Mouse (Mus musculus) lung, postnatal 25 days (tissue): ENCODE data around the gene Gemin2.
"Not testable (repeated sequence)": the region's sequence is repeated elsewhere in the genome, so short reads cannot be mapped to it uniquely, and the experiment has no call there.

Source experiments
- DNase-seq: peaks from one replicate; pipeline ENCODE4 v3.0.0; 2022; ENCODE audit warnings: low spot score

Gemin2 gene

DNA sequence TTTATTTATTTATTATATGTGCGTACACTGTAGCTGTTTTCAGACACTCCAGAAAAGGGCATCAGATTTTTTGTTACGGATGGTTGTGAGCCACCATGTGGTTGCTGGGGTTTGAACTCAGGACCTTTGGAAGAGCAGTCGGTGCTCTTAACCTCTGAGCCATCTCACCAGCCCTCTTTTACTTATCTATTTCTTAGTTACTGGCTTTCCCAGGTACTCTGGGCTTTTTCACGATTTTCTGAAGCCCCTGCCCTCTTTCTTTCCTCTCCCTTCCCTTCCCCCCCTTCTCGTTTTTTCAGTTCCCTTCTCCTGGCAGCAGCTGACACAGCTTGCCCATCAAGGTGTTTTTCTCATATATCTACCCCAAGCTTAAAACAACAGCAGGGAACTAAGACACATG, 45.0 kb downstream of the Gemin2 start:
- not testable (repeated sequence) for DNase-seq

DNA sequence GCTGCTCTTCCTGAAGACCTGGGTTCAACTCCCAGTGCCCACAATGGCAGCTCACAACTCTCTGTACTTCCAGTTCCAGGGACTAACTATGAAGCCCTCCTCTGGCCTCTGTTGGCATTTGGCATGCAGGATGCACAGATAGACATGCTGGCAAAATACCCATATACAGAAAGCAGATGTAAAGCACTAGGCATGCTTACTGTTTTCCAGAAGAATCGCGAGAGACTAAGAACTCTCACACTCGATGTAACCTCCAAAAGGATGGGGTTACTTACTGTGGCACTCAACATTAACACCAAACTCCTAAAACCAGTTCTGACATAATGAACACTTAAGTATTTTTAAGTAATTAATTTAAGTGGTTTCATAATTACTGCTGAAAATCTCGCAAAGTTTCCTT, 47.1 kb downstream of the Gemin2 start:
- DNase-seq: no peak

DNA sequence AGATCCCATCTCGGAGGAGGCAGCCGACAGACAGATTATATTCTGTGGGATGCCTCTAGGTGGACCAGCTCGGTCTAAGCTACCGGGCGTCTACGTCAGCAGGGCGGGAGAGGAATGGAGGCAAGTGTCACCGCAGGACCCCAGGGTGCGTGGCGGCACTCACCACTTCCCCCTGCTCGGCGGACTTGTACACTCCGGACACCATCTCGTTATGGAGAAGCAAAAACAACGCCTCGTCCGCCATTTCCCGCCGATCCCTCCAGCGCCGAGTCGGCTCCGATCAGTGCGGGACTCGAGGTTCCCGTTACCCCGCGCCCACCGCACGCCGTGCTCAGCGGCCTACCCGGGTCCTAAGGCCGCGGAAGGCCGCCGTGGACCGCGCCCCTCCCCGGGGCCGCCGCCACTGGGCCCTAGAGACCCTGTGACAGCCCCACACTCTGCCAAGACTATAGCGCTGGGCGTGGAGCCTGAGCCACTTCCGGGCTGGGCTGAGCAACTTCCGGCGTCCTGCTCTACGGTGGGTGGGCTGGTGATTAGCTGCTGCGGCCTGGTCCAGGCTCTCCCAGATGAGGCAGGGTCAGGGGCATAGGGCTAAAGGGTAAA, 47.9 kb downstream of the Gemin2 start, which contains the start of gene Trappc6b:
Gene Trappc6b, minus strand, starts transcription at position 480 of the 603 bp plus-strand sequence.
- DNase-seq: peak; percentile 87

DNA sequence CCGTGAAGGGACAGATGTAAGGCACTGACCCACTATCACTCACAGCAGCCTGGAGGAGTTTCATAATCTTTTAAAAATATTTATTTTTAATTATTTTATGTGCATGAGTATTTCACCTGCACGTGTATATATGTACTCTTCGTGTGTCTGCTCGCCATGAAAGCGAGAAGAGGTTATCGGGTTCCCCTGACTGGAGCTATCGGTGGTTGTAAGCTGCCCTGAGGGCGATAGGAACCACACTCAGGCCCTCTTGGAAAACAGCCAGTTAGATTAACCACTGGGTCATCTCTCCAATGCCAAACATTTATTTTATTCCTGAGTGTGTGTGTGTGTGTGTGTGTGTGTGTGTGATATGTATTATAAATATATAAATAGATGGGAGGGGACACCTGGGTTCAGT, 51.6 kb downstream of the Gemin2 start:
- no peak for DNase-seq

DNA sequence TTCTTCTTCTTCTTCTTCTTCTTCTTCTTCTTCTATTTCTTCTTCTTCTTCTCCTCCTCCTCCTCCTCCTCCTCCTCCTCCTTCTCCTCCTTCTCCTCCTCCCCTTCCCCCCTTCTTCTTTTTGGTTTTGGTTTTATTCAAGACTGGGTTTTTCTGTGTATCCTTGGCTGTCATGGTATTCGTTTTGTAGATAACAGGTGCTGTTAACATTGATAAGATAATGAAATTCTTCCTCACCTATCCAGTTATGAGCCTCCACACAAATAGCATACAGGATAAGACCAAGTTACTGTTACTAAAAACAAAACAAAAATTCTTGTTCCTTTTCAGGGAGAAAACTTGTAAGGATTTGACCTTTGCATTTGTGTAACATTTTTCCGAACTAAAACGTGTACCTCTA, 52.6 kb downstream of the Gemin2 start:
- no peak for DNase-seq

DNA sequence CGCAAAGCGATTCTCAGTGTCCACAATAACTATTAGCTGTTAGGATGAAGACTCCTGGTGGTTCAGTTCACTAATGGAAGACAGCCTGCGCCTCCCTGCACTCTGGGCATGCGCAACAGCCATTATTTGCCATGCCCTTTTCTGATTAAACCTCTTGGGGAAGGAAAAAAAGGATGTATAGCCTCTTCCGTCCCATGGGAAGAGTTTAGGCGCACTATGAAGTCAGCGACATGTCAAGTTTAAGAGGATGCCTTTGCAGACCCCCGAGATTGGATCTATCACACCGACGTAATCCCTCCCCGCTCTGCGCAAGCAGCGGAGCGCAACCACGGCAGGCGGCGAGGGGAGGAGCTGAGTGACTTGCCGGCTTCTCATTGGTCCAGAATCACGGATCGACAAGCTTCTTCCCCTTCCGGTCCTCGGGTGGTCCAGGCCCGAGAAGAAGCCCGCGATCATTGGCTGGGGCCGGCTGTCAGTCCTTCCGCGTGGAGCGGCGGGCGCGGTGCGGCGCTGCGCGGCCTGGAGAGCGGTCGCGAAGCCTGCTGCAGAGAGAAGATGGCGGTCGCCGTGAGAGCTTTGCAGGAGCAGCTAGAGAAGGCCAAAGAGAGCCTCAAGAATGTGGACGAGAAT, 53.4 kb downstream of the Gemin2 start, which contains the start of gene Pnn:
Gene Pnn, plus strand, starts transcription at position 437 of the 630 bp plus-strand sequence.
- peak; percentile 98 for DNase-seq

DNA sequence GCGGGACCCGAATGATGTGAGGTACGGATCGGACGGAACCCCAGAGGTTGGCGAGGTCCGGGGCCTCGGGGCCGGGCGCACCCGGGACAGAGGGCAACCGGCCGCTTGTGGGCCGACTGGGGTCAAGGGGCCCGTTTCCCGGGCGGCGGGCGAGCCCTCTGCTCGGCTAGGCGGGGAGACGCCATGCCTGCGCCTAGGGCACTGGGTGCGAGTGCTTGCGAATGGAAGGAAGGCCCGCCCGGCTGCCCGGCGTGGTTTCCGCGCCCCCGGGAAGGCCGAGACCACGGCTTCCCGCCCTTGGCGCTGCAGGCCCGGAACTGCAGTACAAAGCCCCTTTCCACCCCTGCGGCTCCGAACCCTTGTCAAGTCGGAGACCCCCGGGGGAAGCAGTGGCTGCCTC, 53.9 kb downstream of the Gemin2 start:
- DNase-seq: peak; percentile 2

DNA sequence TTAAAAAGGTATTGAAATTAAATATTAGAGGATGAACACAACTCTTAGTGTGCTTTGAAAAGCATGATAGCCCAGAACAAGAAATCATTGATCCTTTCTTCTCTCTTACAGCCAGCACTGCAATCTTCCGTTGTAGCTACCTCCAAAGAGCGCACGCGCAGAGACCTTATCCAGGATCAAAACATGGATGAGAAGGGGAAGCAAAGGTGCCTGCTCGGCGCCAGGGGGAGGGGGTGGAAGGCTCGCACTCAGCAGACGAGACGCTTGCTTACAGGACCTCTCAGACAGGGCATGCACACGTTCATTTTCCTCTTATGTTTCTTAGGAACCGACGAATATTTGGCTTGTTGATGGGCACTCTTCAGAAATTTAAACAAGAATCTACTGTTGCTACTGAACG, 55.6 kb downstream of the Gemin2 start:
- DNase-seq: no peak

DNA sequence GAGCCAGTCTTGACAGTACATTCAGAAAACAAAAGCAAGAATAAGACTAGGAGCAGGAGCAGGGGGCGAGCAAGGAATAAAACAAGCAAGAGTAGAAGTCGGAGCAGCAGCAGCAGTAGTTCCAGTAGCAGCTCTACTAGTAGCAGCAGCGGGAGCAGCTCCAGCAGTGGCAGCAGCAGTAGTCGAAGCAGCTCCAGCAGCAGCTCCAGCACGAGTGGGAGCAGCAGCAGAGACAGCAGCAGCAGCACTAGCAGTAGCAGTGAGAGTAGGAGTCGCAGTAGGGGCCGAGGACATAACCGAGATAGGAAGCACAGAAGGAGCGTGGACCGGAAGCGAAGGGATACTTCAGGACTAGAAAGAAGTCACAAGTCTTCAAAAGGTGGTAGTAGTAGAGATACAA, 59.1 kb downstream of the Gemin2 start:
- DNase-seq: no peak

DNA sequence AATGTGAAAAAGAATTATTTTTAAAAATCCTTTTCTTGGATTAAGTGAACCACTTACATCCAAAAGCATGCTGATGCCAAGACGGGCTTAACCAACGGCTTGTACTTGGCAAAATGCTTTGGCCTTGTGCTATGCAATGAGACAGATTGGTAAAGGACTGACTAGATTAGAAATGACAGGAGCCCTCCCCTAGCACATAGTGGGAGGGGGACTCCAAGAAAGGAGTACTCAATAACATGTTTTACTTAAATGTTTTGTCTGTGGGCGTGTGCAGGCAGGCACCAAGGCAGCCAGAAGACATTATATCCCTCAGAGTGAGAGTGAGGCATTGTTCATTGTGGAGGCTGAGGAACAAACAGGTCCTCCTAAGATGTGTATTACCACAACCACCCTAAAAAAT, 60.9 kb downstream of the Gemin2 start:
- DNase-seq: no peak

DNA sequence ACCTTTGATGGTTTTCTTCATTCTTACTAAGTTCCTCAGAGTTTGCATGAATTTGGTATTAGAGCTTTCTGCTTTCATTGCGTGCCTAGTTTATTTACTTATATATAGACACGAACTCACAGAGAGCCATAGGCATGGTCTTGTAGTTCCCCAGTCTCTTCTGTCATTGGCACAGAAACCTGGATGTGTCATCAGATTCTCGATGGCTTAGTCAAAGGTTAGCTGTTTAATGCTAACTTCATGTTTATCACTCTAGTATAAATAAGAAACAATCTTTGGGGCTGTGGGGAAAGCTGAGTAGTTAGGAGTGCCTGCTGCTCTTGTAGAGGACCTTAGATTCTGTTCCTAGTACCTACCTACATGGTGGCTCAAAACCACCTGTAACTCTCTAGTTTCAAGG, 63.8 kb downstream of the Gemin2 start:
- DNase-seq: no peak

DNA sequence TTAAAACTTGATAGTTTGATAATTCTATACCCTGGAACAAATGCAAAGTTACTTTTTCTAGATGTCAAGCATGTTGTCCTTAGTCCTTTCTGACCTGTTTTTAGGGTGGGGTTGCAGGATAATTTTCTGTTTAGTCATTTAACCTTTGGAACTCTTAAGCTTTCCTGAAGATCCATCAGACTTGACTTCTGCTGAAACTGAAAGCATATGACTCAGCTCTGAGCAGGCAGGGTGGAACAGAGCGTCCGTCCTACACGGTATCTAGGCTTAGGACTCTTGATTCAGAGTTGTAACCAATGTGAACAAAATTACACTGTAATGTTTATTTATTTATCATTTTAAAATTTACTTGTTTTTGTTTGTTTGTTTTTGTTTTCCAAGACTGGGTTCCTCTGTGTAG, 64.7 kb downstream of the Gemin2 start:
- DNase-seq: no peak
